Mouse (Mus musculus) midbrain, embryonic 16.5 days (tissue): ENCODE results near the gene Thap3. TPM values are rescaled to one million over a fixed set of nuclear protein-coding genes. Genes with fewer than 3 reads are reported as not detected.

Experiments used
- ATAC-seq: fragments of 200-750 bp; cut with Nextera tagmentation; 2 replicates; pipeline ENCODE4 v1.8.0; 2017; ENCODE audit warnings: moderate TSS enrichment
- H3K27ac ChIP-seq: fragments of 300-500 bp; sonication (generic); 2 replicates; pipeline ENCODE4 v1.5.1; 2014; ENCODE audit warnings: mild to moderate bottlenecking, low read length, mixed read lengths
- H3K27me3 ChIP-seq: fragments of 300-500 bp; sonication (generic); 2 replicates; pipeline ENCODE4 v1.6.1; 2014; ENCODE audit warnings: low read depth, low read length, mixed read lengths; ENCODE audit not compliant: control insufficient read depth, insufficient read depth
- H3K36me3 ChIP-seq: fragments of 300-500 bp; sonication (generic); 2 replicates; pipeline ENCODE4 v1.6.1; 2014; ENCODE audit warnings: mild to moderate bottlenecking, low read length, moderate library complexity, mixed read lengths; ENCODE audit not compliant: control insufficient read depth, insufficient read depth
- H3K4me1 ChIP-seq: fragments of 300-500 bp; sonication (generic); 2 replicates; pipeline ENCODE4 v1.6.1; 2014; ENCODE audit warnings: mild to moderate bottlenecking, low read length, mixed read lengths; ENCODE audit not compliant: control insufficient read depth, insufficient read depth
- H3K4me2 ChIP-seq: fragments of 300-500 bp; sonication (generic); 2 replicates; pipeline ENCODE4 v1.6.1; 2014; ENCODE audit warnings: mild to moderate bottlenecking, low read length, mixed read lengths
- H3K4me3 ChIP-seq: fragments of 300-500 bp; sonication (generic); 2 replicates; pipeline ENCODE4 v1.5.1; 2014; ENCODE audit warnings: low read depth, mild to moderate bottlenecking, low read length, moderate library complexity, mixed read lengths
- H3K9ac ChIP-seq: fragments of 300-500 bp; sonication (generic); 2 replicates; pipeline ENCODE4 v1.6.1; 2014; ENCODE audit warnings: low read depth, low read length, mixed read lengths
- H3K9me3 ChIP-seq: fragments of 300-500 bp; sonication (generic); replicated peaks from 2 replicates; pipeline ENCODE4 v1.6.1; 2014; ENCODE audit warnings: mild to moderate bottlenecking, low read length, mixed read lengths; ENCODE audit not compliant: control insufficient read depth, poor library complexity, severe bottlenecking
- WGBS: fragments of 180-500 bp; shearing (Covaris S2); extraction: QIAGEN DNeasy Blood & Tissue Kit; methylation state at CpG from one replicate; pipeline ENCODE4 v1.1.7; 2014; 5-methylcytosine and 5-hydroxymethylcytosine counted together
- polyA plus RNA-seq: library from polyadenylated mRNA; unstranded; fragments of >200 nt; fragmentation: Nextera tagmentation; extraction: Ambion mirVana; gene quantifications from 2 replicates; pipeline ENCODE4 v1.2.1, GENCODE M21; 2015

Gene Thap3
- polyA plus RNA-seq, 1 experiment from 2014 or later: 30.9 TPM

DNA sequence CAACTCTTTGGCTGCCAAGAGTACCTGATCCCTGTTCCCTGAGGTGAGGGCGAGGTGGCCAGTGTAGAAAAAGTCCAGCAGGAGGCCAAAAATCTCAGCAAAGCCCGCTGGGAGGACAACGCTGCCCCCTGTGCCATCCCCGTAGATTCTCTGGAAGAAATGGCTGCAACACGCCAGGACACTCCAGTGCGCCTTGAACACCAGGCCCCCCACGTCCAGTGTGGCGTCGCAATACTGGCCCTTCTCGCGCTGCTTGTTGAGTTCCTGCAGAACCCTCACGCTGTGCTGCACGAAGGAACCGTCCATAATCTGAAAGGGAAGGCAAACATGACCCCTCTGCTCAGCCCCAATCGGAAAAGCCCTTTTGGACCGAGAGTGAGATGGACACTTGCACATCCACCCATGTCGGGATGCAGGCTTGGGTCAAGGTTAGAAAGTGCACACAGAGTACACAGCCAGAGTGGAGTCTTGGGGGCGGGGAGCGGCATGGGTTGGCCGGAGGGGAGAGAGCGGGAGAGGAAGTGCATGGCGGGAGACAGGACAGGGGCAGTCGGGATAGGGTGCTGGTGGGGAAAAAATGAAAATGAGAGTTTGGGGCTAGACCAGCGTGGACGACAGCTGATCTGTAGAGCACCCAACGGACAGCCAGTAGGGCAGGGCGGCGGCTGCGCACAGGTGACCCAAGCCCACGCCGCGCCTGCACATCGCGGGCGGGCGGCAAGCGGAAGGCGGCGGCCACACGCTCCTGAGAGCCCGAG is 38.1 kb upstream of the Thap3 start:
- peak overlapping the region; percentile 84 for H3K9ac ChIP-seq
- H3K27ac ChIP-seq: peak overlapping the region; percentile 79
- 2% methylated on average over 33 of the region's 41 CpGs for WGBS
- H3K4me3 ChIP-seq: peak overlapping the region; percentile 80
- H3K4me1 ChIP-seq: peaks cover 49% of the 10 kb centered on the region
- no peaks in the 10 kb centered on the region for H3K9me3 ChIP-seq
- peak; percentile 73 for ATAC-seq
- H3K4me2 ChIP-seq: peak overlapping the region; percentile 99
- peaks cover 13% of the 10 kb centered on the region; the same call in 1 of the 2 replicates for H3K36me3 ChIP-seq
- no peaks in the 10 kb centered on the region for H3K27me3 ChIP-seq

GRCm38 (mm10) chr4:152024525-152024924 is 35.7 kb upstream of the Thap3 start:
- Histone ChIP-seq H3K4me3 (no peak overlapping the region), H3K4me2 (no peak overlapping the region), H3K27me3 (no peaks in the 10 kb centered on the region), H3K9ac (no peak overlapping the region), H3K9me3 (no peaks in the 10 kb centered on the region), H3K27ac (no peak overlapping the region), H3K36me3 (peaks cover 34% of the 10 kb centered on the region), H3K4me1 (peaks cover 44% of the 10 kb centered on the region)
- ATAC-seq: no peak
- WGBS: 91% methylated on average over 11 of the region's 11 CpGs

GRCm38 (mm10) chr4:152022506-152022905 is 33.7 kb upstream of the Thap3 start:
- ATAC-seq: no peak
- H3K9me3 ChIP-seq: no peaks in the 10 kb centered on the region
- no peak overlapping the region for H3K4me3 ChIP-seq
- no peaks in the 10 kb centered on the region for H3K27me3 ChIP-seq
- no peak overlapping the region for H3K9ac ChIP-seq
- 86% methylated on average over 8 of the region's 8 CpGs for WGBS
- no peak overlapping the region for H3K27ac ChIP-seq
- H3K4me1 ChIP-seq: peaks cover 32% of the 10 kb centered on the region
- H3K36me3 ChIP-seq: peaks cover 42% of the 10 kb centered on the region
- H3K4me2 ChIP-seq: no peak overlapping the region

DNA sequence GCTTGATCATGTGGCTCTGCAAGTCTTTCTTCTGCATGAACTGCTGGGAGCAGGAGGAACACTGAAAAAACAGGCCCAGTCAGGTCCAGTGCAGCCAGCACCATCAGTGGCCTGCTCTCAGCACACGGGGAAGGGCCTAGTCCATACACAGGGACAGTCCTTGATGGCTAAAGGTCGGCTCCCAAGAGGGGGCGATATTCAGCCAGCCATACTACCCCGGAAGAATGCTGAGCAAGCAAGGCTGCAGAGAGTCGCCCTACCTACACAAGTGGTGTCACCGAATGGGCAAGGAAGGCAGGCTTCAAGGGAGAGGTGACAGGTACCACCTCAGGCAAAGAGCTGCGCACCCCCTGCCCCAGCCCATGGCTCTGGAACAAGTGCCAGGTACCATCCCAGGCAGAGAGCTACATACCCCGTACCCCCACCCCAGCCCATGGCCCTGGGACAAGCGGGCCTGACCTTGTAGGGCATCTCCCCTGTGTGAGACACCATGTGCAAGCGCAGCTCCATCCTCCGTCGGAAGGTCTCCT is 32.8 kb upstream of the Thap3 start:
- 78% methylated on average over 12 of the region's 12 CpGs for WGBS
- no peak overlapping the region for H3K4me2 ChIP-seq
- H3K27me3 ChIP-seq: no peaks in the 10 kb centered on the region
- no peaks in the 10 kb centered on the region for H3K9me3 ChIP-seq
- no peak for ATAC-seq
- H3K27ac ChIP-seq: no peak overlapping the region
- H3K36me3 ChIP-seq: peaks cover 42% of the 10 kb centered on the region
- no peak overlapping the region for H3K4me3 ChIP-seq
- H3K4me1 ChIP-seq: peaks cover 29% of the 10 kb centered on the region
- no peak overlapping the region for H3K9ac ChIP-seq

DNA sequence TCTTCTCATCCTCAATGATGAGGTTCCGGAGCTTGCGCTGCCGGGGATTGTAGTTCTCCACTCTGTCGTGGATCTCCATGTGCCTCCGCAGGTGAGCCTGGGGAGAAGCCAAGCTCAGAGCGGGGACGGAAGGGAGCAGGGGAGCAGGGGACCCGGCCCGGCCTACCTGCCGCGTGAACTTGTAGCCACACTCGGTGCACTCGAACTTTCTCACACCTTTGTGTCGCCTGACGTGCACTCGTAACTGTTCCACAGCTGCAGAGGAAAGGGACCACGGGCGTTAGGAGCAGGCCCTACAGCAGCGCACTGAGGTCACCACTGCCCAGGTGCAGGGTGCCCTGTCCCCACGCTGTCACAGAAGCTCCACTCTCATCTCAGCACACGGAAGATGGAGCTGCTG is 31.2 kb upstream of the Thap3 start:
- Histone ChIP-seq H3K36me3 (peaks cover 44% of the 10 kb centered on the region), H3K27ac (no peak overlapping the region), H3K4me1 (peaks cover 13% of the 10 kb centered on the region), H3K4me2 (no peak overlapping the region), H3K9me3 (no peaks in the 10 kb centered on the region), H3K4me3 (no peak overlapping the region), H3K9ac (no peak overlapping the region), H3K27me3 (no peaks in the 10 kb centered on the region)
- WGBS: 95% methylated on average over 21 of the region's 21 CpGs
- no peak for ATAC-seq

DNA sequence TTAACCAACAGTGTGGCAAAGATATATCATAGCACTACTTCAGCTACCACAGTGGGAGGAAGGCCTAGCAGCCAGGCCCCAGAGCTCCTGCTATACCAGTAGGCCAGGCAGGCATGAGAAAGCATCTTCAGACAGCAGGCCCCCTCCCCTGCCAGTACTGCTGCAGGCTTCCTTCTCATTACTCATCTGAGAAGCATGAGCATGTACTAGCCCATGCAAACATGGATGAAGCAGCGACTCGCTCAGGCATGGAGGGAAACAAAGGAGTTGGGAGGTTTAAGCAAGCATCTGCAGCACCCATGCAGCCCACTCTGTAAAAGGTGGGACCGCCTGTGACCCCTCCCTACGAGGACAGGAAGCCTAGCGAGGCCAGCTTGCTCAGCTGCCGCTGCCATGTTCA is 30.3 kb upstream of the Thap3 start:
- no peaks in the 10 kb centered on the region for H3K9me3 ChIP-seq
- H3K4me2 ChIP-seq: no peak overlapping the region
- WGBS: 83% methylated on average over 6 of the region's 6 CpGs
- ATAC-seq: no peak
- no peaks in the 10 kb centered on the region for H3K27me3 ChIP-seq
- H3K4me1 ChIP-seq: 0 out of 2 replicates have a peak, but pooled peaks cover 4% of the 10 kb centered on the region
- H3K36me3 ChIP-seq: peaks cover 44% of the 10 kb centered on the region
- no peak overlapping the region for H3K27ac ChIP-seq
- no peak overlapping the region for H3K9ac ChIP-seq
- no peak overlapping the region for H3K4me3 ChIP-seq

DNA sequence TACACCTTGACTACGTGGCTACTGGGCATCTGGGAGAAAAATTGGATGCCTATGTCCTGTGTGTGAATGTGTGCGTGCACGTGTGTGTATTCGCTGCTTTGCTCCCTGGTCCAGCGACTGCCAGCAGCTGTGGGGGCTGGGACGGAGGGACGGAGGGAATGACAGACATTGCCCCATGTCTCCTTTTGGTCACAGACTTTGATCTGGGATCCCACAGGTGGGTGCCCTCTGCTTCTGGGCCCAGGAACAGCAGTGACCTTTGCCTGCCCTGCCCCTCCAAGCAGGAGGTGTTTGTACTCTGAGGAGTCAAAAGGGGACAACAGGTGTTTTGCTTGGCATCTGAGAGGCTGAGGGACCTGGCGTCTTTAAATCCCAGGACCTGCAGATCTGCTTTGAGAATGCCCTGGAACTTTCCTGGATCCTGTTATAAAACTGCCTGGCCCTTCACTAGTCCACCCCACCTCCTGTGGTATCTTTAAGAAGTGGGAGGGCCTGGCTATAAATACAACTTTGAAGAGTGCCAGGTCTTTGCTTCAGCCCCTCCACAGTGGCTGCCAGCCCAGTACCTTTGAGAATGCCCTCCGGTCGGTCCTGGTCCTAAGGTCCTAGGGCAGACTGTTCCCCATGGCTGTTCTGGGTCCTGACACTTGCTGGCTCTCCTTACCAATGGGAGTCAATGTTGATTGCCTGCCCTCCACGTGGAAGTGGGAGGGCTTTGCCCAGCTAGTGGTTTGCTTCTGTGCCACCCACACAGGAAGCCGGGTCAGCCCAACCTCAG is 24.4 kb upstream of the Thap3 start:
- WGBS: 86% methylated on average over 12 of the region's 12 CpGs
- Histone ChIP-seq H3K9ac (no peak overlapping the region), H3K27ac (no peak overlapping the region), H3K4me1 (peaks cover 19% of the 10 kb centered on the region), H3K36me3 (0 out of 2 replicates have a peak, but pooled peaks cover 2% of the 10 kb centered on the region), H3K4me3 (no peak overlapping the region), H3K4me2 (no peak overlapping the region), H3K9me3 (no peaks in the 10 kb centered on the region), H3K27me3 (peaks cover 6% of the 10 kb centered on the region; the same call in 1 of the 2 replicates)
- ATAC-seq: no peak

GRCm38 (mm10) chr4:152012109-152012508 is 23.3 kb upstream of the Thap3 start:
- no peak overlapping the region for H3K27ac ChIP-seq
- no peak for ATAC-seq
- peaks cover 24% of the 10 kb centered on the region for H3K4me1 ChIP-seq
- WGBS: 95% methylated on average over 16 of the region's 16 CpGs
- H3K4me3 ChIP-seq: no peak overlapping the region
- no peak overlapping the region for H3K4me2 ChIP-seq
- no peak overlapping the region for H3K9ac ChIP-seq
- 0 out of 2 replicates have a peak, but pooled peaks cover 2% of the 10 kb centered on the region for H3K36me3 ChIP-seq
- no peaks in the 10 kb centered on the region for H3K9me3 ChIP-seq
- H3K27me3 ChIP-seq: peaks cover 11% of the 10 kb centered on the region
